Mouse (Mus musculus) splenic B cell, adult 2 months (primary cell): ENCODE measurements around the gene Cacna1s.

ENCODE experiments used
- DNase-seq: peaks from one replicate; pipeline ENCODE4 v3.0.0-alpha.2; 2011; ENCODE audit warnings: low read depth, low spot score
- H3K27me3 ChIP-seq: 2 replicates; pipeline ENCODE4 v1.6.1; 2012; ENCODE audit warnings: mild to moderate bottlenecking, low read length, moderate library complexity, mixed read lengths; ENCODE audit not compliant: control insufficient read depth, poor library complexity, insufficient read depth, severe bottlenecking
- H3K36me3 ChIP-seq: 2 replicates; pipeline ENCODE4 v1.6.1; 2012; ENCODE audit warnings: mild to moderate bottlenecking, low read length, moderate library complexity, mixed read lengths; ENCODE audit not compliant: control insufficient read depth, poor library complexity, insufficient read depth, severe bottlenecking

Gene Cacna1s

GRCm38 (mm10) chr1:136052547-136052946, at the start of gene Cacna1s:
Cacna1s (plus strand) TSS chr1:136052750.
- no peak for DNase-seq
- no peaks in the 10 kb centered on the region for H3K27me3 ChIP-seq
- H3K36me3 ChIP-seq = no peaks in the 10 kb centered on the region

GRCm38 (mm10) chr1:136006292-136006748, 46.2 kb upstream of the Cacna1s start, which contains the start of gene Igfn1:
Igfn1 (minus strand) TSS chr1:136006342.
- DNase-seq = no peak
- H3K27me3 ChIP-seq = peaks cover 2% of the 10 kb centered on the region; the same call in 1 of the 2 replicates
- H3K36me3 ChIP-seq = no peaks in the 10 kb centered on the region

- Histone ChIP-seq H3K27me3 (peaks cover 2% of the 10 kb centered on the region; the same call in 1 of the 2 replicates), H3K36me3 (no peaks in the 10 kb centered on the region)
- peak; percentile 44 for DNase-seq
Measured at GRCm38 (mm10) chr1:136007211-136008158, 45.1 kb upstream of the Cacna1s start, which contains the start of gene Tmem9. Tmem9 (plus strand) TSS chr1:136008150.

- DNase-seq = no peak
- Histone ChIP-seq H3K36me3 (no peaks in the 10 kb centered on the region), H3K27me3 (peaks cover 2% of the 10 kb centered on the region; the same call in 1 of the 2 replicates)
Measured at GRCm38 (mm10) chr1:136008159-136008533, 44.4 kb upstream of the Cacna1s start.

- DNase-seq = no peak
- peaks cover 2% of the 10 kb centered on the region; the same call in 1 of the 2 replicates for H3K27me3 ChIP-seq
- no peaks in the 10 kb centered on the region for H3K36me3 ChIP-seq
Measured at GRCm38 (mm10) chr1:136010247-136010646, 42.3 kb upstream of the Cacna1s start.

GRCm38 (mm10) chr1:136013513-136013912, 39.0 kb upstream of the Cacna1s start:
- Histone ChIP-seq H3K36me3 (no peaks in the 10 kb centered on the region), H3K27me3 (peaks cover under 1% of the 10 kb centered on the region; the same call in 1 of the 2 replicates)
- DNase-seq = no peak

GRCm38 (mm10) chr1:136014796-136015502, 37.6 kb upstream of the Cacna1s start:
- DNase-seq = no peak
- H3K27me3 ChIP-seq = no peaks in the 10 kb centered on the region

GRCm38 (mm10) chr1:136017307-136017706, 35.2 kb upstream of the Cacna1s start:
- Histone ChIP-seq H3K36me3 (no peaks in the 10 kb centered on the region), H3K27me3 (no peaks in the 10 kb centered on the region)
- peak; percentile 3 for DNase-seq

More at GRCm38 (mm10) chr1:136014796-136015502, 37.6 kb upstream of the Cacna1s start:
- H3K36me3 ChIP-seq = no peaks in the 10 kb centered on the region

GRCm38 (mm10) chr1:136017907-136018313, 34.6 kb upstream of the Cacna1s start:
- Histone ChIP-seq H3K27me3 (no peaks in the 10 kb centered on the region), H3K36me3 (no peaks in the 10 kb centered on the region)
- DNase-seq = peak; percentile 86

GRCm38 (mm10) chr1:136018390-136019189, 34.0 kb upstream of the Cacna1s start:
- H3K27me3 ChIP-seq = no peaks in the 10 kb centered on the region
- H3K36me3 ChIP-seq = no peaks in the 10 kb centered on the region
- DNase-seq = peak; percentile 41

- peaks cover 2% of the 10 kb centered on the region; the same call in 1 of the 2 replicates for H3K36me3 ChIP-seq
- no peaks in the 10 kb centered on the region for H3K27me3 ChIP-seq
- DNase-seq = no peak
Measured at GRCm38 (mm10) chr1:136030201-136030600, 22.3 kb upstream of the Cacna1s start.

GRCm38 (mm10) chr1:136031697-136032096, 20.9 kb upstream of the Cacna1s start:
- no peaks in the 10 kb centered on the region for H3K27me3 ChIP-seq
- DNase-seq = no peak

GRCm38 (mm10) chr1:136032961-136033360, 19.6 kb upstream of the Cacna1s start:
- H3K27me3 ChIP-seq = no peaks in the 10 kb centered on the region
- DNase-seq = no peak

More at GRCm38 (mm10) chr1:136031697-136032096, 20.9 kb upstream of the Cacna1s start:
- no peaks in the 10 kb centered on the region; the same call in 1 of the 2 replicates for H3K36me3 ChIP-seq

More at GRCm38 (mm10) chr1:136032961-136033360, 19.6 kb upstream of the Cacna1s start:
- no peaks in the 10 kb centered on the region; the same call in 1 of the 2 replicates for H3K36me3 ChIP-seq
